Mouse (Mus musculus): ENCODE measurements around the gene Nit2.

DNA sequence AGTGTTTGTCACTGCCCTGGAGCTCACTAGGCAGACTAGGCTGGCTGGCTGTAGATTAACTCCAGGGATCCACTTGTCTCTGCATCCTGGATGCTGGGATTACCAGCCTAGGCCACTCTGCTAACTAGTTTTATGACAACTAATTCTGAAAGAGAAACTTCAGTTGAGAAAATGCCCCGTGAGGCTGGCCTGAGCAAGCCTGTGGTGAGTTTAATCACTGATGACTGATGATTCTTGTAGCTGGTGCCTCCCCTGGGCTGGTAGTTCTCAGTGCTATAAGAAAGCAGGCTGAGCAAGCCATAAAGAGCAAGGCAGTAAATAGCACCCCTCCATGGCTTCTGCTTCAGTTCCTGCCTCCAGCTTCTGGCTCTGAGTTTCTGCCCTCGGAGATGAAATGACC lies 8.6 kb upstream of the Nit2 start:
- no peak for TF ChIP-seq CTCF (IDR thresholded peaks at IDR 0.05; ENCODE audit: extremely low read depth, insufficient read length, insufficient replicate concordance, low read depth, low read length)
- TF ChIP-seq POLR2A (IDR thresholded peaks at IDR 0.05; ENCODE audit: low read depth, low read length): no peak
